Mouse (Mus musculus): ENCODE measurements around the gene Rab44. TPM values are rescaled to one million over a fixed set of nuclear protein-coding genes. Genes with fewer than 3 reads are reported as not detected.
"Not testable (repeated sequence)": the region's sequence is repeated elsewhere in the genome, so short reads cannot be mapped to it uniquely, and the experiment has no call there.

Rab44 gene
- polyA plus RNA-seq, 1 experiment = 0.34 TPM

DNA sequence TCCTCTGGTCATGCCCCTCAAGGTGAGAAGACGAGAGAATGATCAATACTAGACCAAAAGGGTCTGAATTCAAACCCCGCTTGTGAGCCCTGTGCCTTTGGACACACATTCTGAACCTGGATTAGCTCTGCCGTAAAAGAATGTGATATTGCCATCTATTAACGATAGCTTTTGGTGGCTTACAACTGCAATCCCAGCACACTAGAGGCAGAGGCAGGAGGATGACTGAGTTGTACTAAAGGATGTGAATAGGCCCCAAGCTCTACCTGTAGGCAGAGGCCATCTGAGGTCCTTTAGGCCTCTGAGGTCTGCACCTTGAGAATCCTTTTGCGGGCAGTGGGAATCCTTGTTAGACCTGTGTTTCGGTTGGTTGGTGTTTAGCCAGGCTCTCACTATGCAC, 17.7 kb upstream of the Rab44 start:
- no peaks in the 10 kb centered on the region for H3K36me3 ChIP-seq (ENCODE audit: control insufficient read depth, insufficient read depth, low read length)
- TF ChIP-seq POLR2A (IDR thresholded peaks at IDR 0.05; ENCODE audit: low read depth, low read length) (no peak), CTCF (conservative IDR thresholded peaks at IDR 0.05; ENCODE audit: insufficient read depth, insufficient read length, low read depth, low read length) (no peak)
- H3K4me3 ChIP-seq (ENCODE audit: insufficient read depth, low read depth, low read length) = no peak overlapping the region
- DNase-seq = no peak
- no peaks in the 10 kb centered on the region for H3K27me3 ChIP-seq (replicated peaks; ENCODE audit: control insufficient read depth, insufficient read depth, low read length)
- H3K27ac ChIP-seq (ENCODE audit: insufficient read depth, low read depth, low read length) = no peak overlapping the region
- 92% methylated on average over 6 of the region's 6 CpGs for WGBS
- no peaks in the 10 kb centered on the region for H3K4me1 ChIP-seq (ENCODE audit: control insufficient read depth, insufficient read depth, low read length)

DNA sequence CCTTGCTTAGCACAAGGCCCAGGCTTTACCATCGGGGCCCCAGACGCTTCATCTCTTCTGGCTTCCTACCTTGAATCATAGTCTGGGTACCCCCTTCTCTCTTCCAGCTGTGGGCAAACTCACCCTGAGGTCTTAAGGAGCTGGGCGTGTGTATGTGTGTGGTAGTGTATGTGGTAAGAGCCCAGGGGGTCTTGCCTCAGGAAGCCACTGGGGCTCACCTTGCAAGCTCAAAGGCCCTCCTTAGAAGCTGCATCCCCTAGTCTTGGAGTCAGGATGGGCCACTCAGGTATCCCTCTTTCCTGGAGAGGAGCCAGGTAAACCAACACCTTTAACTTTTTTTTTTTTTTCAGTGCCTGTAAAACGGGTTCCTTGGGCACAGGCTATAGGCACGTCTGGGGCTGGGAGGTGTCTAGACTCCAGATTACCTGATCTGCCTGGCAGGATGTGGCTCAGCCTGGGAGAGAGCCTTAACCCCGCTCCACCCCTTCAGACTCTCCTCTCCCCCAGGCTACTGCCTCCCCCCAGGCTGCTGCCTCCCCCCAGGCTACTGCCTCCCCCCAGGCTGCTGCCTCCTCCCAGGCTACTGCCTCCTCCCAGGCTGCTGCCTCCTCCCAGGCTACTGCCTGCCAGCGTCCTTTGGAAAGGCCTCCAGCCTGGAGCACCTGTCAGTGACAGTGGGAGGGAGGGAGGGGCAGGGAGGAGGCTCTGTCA, 16.9 kb upstream of the Rab44 start:
- no peak for DNase-seq
- WGBS = 78% methylated on average over 7 of the region's 7 CpGs
- Histone ChIP-seq H3K27ac (ENCODE audit: insufficient read depth, low read depth, low read length) (no peak overlapping the region), H3K4me3 (ENCODE audit: insufficient read depth, low read depth, low read length) (no peak overlapping the region), H3K27me3 (replicated peaks; ENCODE audit: control insufficient read depth, insufficient read depth, low read length) (no peaks in the 10 kb centered on the region), H3K36me3 (ENCODE audit: control insufficient read depth, insufficient read depth, low read length) (no peaks in the 10 kb centered on the region), H3K4me1 (ENCODE audit: control insufficient read depth, insufficient read depth, low read length) (no peaks in the 10 kb centered on the region)
- TF ChIP-seq CTCF (conservative IDR thresholded peaks at IDR 0.05; ENCODE audit: insufficient read depth, insufficient read length, low read depth, low read length) (no peak), POLR2A (IDR thresholded peaks at IDR 0.05; ENCODE audit: low read depth, low read length) (no peak)

DNA sequence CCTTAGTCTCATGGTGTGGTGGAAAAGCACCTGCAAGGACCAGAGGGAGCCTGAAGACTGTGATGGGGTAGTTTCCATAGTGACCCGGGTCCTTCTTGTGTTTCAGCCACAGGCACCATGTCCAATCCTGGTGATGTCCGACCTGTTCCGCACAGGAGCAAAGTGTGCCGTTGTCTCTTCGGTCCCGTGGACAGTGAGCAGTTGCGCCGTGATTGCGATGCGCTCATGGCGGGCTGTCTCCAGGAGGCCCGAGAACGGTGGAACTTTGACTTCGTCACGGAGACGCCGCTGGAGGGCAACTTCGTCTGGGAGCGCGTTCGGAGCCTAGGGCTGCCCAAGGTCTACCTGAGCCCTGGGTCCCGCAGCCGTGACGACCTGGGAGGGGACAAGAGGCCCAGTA, 15.7 kb upstream of the Rab44 start:
- H3K4me3 ChIP-seq (ENCODE audit: insufficient read depth, low read depth, low read length) = no peak overlapping the region
- H3K27ac ChIP-seq (ENCODE audit: insufficient read depth, low read depth, low read length) = no peak overlapping the region
- no peak for TF ChIP-seq CTCF (conservative IDR thresholded peaks at IDR 0.05; ENCODE audit: insufficient read depth, insufficient read length, low read depth, low read length)
- H3K36me3 ChIP-seq (ENCODE audit: control insufficient read depth, insufficient read depth, low read length) = no peaks in the 10 kb centered on the region
- no peak for DNase-seq
- 96% methylated on average over 24 of the region's 24 CpGs for WGBS
- H3K27me3 ChIP-seq (replicated peaks; ENCODE audit: control insufficient read depth, insufficient read depth, low read length) = no peaks in the 10 kb centered on the region
- no peaks in the 10 kb centered on the region for H3K4me1 ChIP-seq (ENCODE audit: control insufficient read depth, insufficient read depth, low read length)

DNA sequence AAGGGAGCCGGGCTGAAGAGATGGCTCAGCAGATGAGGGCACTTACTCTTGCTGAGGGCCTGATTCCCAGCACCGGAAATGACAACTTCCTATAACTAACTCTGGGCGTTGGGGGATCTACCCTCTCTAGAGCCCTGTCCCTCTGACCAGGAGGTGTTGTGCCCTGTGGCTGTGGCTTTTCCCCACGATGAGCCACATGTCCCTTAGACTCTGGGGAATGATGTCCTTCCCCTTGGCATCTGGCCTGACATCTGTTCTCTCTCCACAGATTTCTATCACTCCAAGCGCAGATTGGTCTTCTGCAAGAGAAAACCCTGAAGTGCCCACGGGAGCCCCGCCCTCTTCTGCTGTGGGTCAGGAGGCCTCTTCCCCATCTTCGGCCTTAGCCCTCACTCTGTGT, 14.9 kb upstream of the Rab44 start:
- H3K36me3 ChIP-seq (ENCODE audit: control insufficient read depth, insufficient read depth, low read length) = no peaks in the 10 kb centered on the region
- TF ChIP-seq POLR2A (IDR thresholded peaks at IDR 0.05; ENCODE audit: low read depth, low read length) (no peak), CTCF (conservative IDR thresholded peaks at IDR 0.05; ENCODE audit: insufficient read depth, insufficient read length, low read depth, low read length) (no peak)
- no peaks in the 10 kb centered on the region for H3K4me1 ChIP-seq (ENCODE audit: control insufficient read depth, insufficient read depth, low read length)
- no peak overlapping the region for H3K4me3 ChIP-seq (ENCODE audit: insufficient read depth, low read depth, low read length)
- H3K27me3 ChIP-seq (replicated peaks; ENCODE audit: control insufficient read depth, insufficient read depth, low read length) = no peaks in the 10 kb centered on the region; the same call in 1 of the 2 replicates
- DNase-seq = no peak
- no peak overlapping the region for H3K27ac ChIP-seq (ENCODE audit: insufficient read depth, low read depth, low read length)
- 82% methylated on average over 8 of the region's 8 CpGs for WGBS

DNA sequence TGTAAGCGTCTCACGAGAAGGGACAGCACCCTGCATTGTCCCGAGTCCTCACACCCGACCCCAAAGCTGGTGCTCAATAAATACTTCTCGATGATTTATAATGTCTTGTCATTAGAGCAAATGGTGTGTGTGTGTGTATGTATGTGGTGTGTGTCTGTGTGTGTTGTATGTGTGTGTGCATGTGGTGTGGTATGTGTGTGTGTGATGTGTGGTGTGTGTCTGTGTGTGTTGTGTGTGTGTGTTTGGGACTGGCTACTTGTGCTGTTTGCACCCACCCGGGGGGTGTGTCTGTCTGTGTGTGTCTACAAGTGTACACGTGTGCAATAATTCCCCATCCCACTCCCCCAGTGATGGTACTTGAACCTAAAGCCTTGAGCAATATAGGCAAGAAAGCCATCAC, 13.3 kb upstream of the Rab44 start:
- no peaks in the 10 kb centered on the region for H3K36me3 ChIP-seq (ENCODE audit: control insufficient read depth, insufficient read depth, low read length)

DNA sequence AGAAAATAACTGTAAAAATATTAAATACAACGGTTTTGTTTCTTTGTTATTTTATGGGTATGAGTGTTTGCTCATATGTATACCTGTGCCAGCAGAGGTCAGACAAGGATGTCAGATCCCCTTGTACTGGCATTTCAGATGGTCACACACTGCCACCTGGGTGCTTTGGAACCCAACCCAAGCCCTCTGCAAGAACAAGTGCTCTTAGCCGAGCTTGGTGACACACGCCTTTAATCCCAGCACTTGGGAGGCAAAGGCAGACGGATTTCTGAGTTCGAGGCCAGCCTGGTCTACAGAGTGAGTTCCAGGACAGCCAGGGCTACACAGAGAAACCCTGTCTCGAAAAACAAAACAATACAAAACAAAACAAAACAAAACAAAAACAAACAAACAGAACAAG, 3.6 kb upstream of the Rab44 start:
- not testable (repeated sequence) for DNase-seq; H3K27ac ChIP-seq (ENCODE audit: insufficient read depth, low read depth, low read length)
- 85% methylated on average over 6 of the region's 6 CpGs for WGBS

More for the DNA sequence above, 13.3 kb upstream of the Rab44 start:
- no peak for DNase-seq
- Histone ChIP-seq H3K27ac (ENCODE audit: insufficient read depth, low read depth, low read length) (no peak overlapping the region), H3K4me1 (ENCODE audit: control insufficient read depth, insufficient read depth, low read length) (no peaks in the 10 kb centered on the region), H3K4me3 (ENCODE audit: insufficient read depth, low read depth, low read length) (no peak overlapping the region), H3K27me3 (replicated peaks; ENCODE audit: control insufficient read depth, insufficient read depth, low read length) (no peaks in the 10 kb centered on the region; the same call in 1 of the 2 replicates)
- TF ChIP-seq CTCF (conservative IDR thresholded peaks at IDR 0.05; ENCODE audit: insufficient read depth, insufficient read length, low read depth, low read length) (no peak), POLR2A (IDR thresholded peaks at IDR 0.05; ENCODE audit: low read depth, low read length) (no peak)
- 86% methylated on average over 7 of the region's 7 CpGs for WGBS

DNA sequence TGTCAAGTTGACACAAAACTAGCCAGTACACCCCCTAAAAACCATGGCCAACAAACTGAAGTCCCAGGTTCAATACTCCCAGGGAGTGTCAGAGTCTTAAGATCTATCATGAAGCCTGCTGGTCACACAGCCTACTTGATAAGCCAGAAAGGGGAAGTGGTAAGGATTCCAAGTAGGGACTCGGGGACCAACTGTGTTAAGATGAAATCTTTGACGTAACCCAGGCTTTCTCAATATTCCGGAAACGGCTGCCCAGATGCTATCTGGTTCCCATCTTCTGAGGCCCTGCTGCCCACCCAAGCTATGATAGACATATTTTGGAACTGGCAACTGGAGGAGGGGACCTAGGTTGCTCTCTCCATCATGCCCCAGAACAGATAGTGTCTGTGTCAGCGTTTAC, 2.6 kb upstream of the Rab44 start:
- H3K27ac ChIP-seq (ENCODE audit: insufficient read depth, low read depth, low read length) = no peak overlapping the region
- H3K27me3 ChIP-seq (replicated peaks; ENCODE audit: control insufficient read depth, insufficient read depth, low read length) = no peaks in the 10 kb centered on the region
- H3K4me1 ChIP-seq (ENCODE audit: control insufficient read depth, insufficient read depth, low read length) = no peaks in the 10 kb centered on the region
- TF ChIP-seq POLR2A (IDR thresholded peaks at IDR 0.05; ENCODE audit: low read depth, low read length) = no peak
- no peak for TF ChIP-seq CTCF (conservative IDR thresholded peaks at IDR 0.05; ENCODE audit: insufficient read depth, insufficient read length, low read depth, low read length)
- WGBS = 83% methylated on average over 5 of the region's 5 CpGs
- no peaks in the 10 kb centered on the region for H3K36me3 ChIP-seq (ENCODE audit: control insufficient read depth, insufficient read depth, low read length)
- no peak overlapping the region for H3K4me3 ChIP-seq (ENCODE audit: insufficient read depth, low read depth, low read length)
- no peak for DNase-seq

More for the DNA sequence above, 3.6 kb upstream of the Rab44 start:
- H3K27me3 ChIP-seq (replicated peaks; ENCODE audit: control insufficient read depth, insufficient read depth, low read length); H3K36me3 ChIP-seq (ENCODE audit: control insufficient read depth, insufficient read depth, low read length); H3K4me1 ChIP-seq (ENCODE audit: control insufficient read depth, insufficient read depth, low read length); H3K4me3 ChIP-seq (ENCODE audit: insufficient read depth, low read depth, low read length): not testable (repeated sequence)
